Mouse (Mus musculus): ENCODE results near the gene Ssbp4. TPM values are rescaled to one million over a fixed set of nuclear protein-coding genes. Genes with fewer than 3 reads are reported as not detected.

The Ssbp4 gene
- polyA plus RNA-seq, 2 experiments, result 36.3 to 49.5 TPM

GRCm38 (mm10) chr8:70634066-70634465 is 25.4 kb upstream of the Ssbp4 start:
- H3K27ac ChIP-seq, result no peak overlapping the region
- no peaks in the 10 kb centered on the region for H3K9me3 ChIP-seq (ENCODE audit: control insufficient read depth, low read length)
- H3K4me1 ChIP-seq (replicated peaks; ENCODE audit: control insufficient read depth in 2 of 2, insufficient read depth in 2 of 2, low read length in 1 of 2), result peaks cover 26 to 46% of the 10 kb centered on the region in 2 experiments
- DNase-seq (ENCODE audit: low read depth in 3 of 3, low spot score in 3 of 3) (no peak), ATAC-seq (ENCODE audit: insufficient read depth) (no peak)
- H3K4me3 ChIP-seq (ENCODE audit: insufficient read depth in 1 of 2, low read depth in 2 of 2, low read length in 2 of 2), result no peak overlapping the region
- H3K4me2 ChIP-seq (ENCODE audit: low read depth), result no peak overlapping the region
- TF ChIP-seq EP300 (IDR thresholded peaks at IDR 0.05; ENCODE audit: low read depth) (no peak), CTCF (IDR thresholded peaks at IDR 0.05; ENCODE audit: low read depth) (no peak)
- no peaks in the 10 kb centered on the region for H3K36me3 ChIP-seq (replicated peaks; ENCODE audit: control insufficient read depth, insufficient read depth, low read depth)
- WGBS (ENCODE audit: insufficient replicate concordance), result 47% methylated on average over 6 of the region's 6 CpGs
- H3K9ac ChIP-seq (replicated peaks), result no peak overlapping the region
- H3K27me3 ChIP-seq (ENCODE audit: control insufficient read depth, insufficient read depth, low read length), result peaks cover 8% of the 10 kb centered on the region

DNA sequence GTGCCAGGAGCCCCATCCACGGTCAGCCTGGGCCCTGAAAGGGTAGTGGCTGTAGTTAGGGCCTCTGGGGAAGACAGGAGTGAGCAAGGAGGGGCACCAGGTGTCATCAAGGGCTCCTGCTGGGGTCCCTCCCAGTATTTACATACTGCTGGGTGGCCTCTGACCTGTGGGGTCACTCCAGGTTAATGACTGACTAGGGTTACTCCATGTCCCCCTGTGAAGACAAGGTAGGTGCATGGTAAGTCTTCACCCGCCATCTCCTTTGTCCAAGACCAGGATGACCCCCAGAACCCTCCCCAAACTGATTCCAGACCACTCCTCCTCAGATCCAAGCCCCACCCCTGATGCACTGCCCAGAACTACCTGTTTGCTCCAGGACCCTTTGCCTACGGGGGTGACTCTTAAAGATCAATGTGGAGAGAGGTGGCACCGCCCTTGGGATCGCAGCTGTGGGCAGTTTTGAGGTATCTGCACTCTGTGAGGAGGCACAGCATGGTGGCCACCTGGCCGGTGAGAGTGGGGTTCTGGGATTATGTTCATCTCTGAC is 23.7 kb upstream of the Ssbp4 start, which contains the start of gene Gdf15:
Gdf15 (minus strand) TSS at position 111 of the 547 bp plus-strand sequence.
- 59% methylated on average over 6 of the region's 6 CpGs for WGBS (ENCODE audit: insufficient replicate concordance)
- peak within 1 kb of the TSS; percentile 39 to 71 for H3K4me3 ChIP-seq (ENCODE audit: insufficient read depth in 1 of 2, low read depth in 2 of 2, low read length in 2 of 2)

DNA sequence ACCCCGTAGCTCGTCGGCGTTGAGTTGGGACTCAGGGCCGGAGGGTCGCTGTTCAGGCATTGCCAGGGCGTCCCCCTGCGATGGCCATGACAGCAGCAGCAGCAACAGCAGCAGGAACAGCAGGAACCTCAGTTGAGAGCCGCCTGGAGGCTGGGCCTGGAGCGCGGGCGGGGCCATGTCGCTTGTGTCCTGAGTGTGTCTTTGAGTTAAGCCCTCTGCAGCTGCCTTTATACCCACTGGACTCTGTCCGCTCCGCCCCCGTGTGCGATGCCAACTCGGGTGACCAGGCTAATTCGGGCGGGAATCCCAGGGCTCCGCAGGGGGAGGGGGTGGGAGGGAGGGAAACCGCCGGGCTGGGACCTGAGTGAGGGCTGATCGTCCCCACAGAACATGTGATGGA is 22.8 kb upstream of the Ssbp4 start:
- H3K4me2 ChIP-seq (ENCODE audit: low read depth), result peak overlapping the region; percentile 81
- H3K4me1 ChIP-seq (replicated peaks; ENCODE audit: control insufficient read depth in 2 of 2, insufficient read depth in 2 of 2, low read length in 1 of 2), result peaks cover 20 to 33% of the 10 kb centered on the region in 2 experiments
- TF ChIP-seq EP300 (IDR thresholded peaks at IDR 0.05; ENCODE audit: low read depth) (no peak), CTCF (IDR thresholded peaks at IDR 0.05; ENCODE audit: low read depth) (0 out of 2 replicates have a peak, but pooled peaks have one; percentile 17)
- DNase-seq (ENCODE audit: low read depth in 3 of 3, low spot score in 3 of 3) (no peak), ATAC-seq (ENCODE audit: insufficient read depth) (no peak)
- 11% methylated on average over 24 of the region's 24 CpGs for WGBS (ENCODE audit: insufficient replicate concordance)
- H3K27ac ChIP-seq, result peak overlapping the region; percentile 44; the same call in 1 of the 2 replicates
- H3K4me3 ChIP-seq (ENCODE audit: insufficient read depth in 1 of 2, low read depth in 2 of 2, low read length in 2 of 2), result peak overlapping the region; percentile 39 to 71
- H3K9me3 ChIP-seq (ENCODE audit: control insufficient read depth, low read length), result no peaks in the 10 kb centered on the region
- H3K27me3 ChIP-seq (ENCODE audit: control insufficient read depth, insufficient read depth, low read length), result peaks cover 8% of the 10 kb centered on the region
- H3K9ac ChIP-seq (replicated peaks), result peak overlapping the region; percentile 54; the same call in 1 of the 2 replicates
- no peaks in the 10 kb centered on the region for H3K36me3 ChIP-seq (replicated peaks; ENCODE audit: control insufficient read depth, insufficient read depth, low read depth)

More for the DNA sequence above, 23.7 kb upstream of the Ssbp4 start, which contains the start of gene Gdf15:
- no peak for ATAC-seq (ENCODE audit: insufficient read depth)
- peak within 1 kb of the TSS; percentile 54; the same call in 1 of the 2 replicates for H3K9ac ChIP-seq (replicated peaks)
- H3K27me3 ChIP-seq (ENCODE audit: control insufficient read depth, insufficient read depth, low read length), result peaks cover 8% of the 10 kb centered on the region
- no peaks in the 10 kb centered on the region for H3K36me3 ChIP-seq (replicated peaks; ENCODE audit: control insufficient read depth, insufficient read depth, low read depth)
- DNase-seq (ENCODE audit: low read depth in 3 of 3, low spot score in 3 of 3), result no peak
- peak within 1 kb of the TSS; percentile 81 for H3K4me2 ChIP-seq (ENCODE audit: low read depth)
- H3K27ac ChIP-seq, result peak within 1 kb of the TSS; percentile 44; the same call in 1 of the 2 replicates
- H3K4me1 ChIP-seq (replicated peaks; ENCODE audit: control insufficient read depth in 2 of 2, insufficient read depth in 2 of 2, low read length in 1 of 2), result peaks cover 22 to 40% of the 10 kb centered on the region in 2 experiments
- no peak for TF ChIP-seq CTCF (IDR thresholded peaks at IDR 0.05; ENCODE audit: low read depth)
- TF ChIP-seq EP300 (IDR thresholded peaks at IDR 0.05; ENCODE audit: low read depth), result no peak
- no peaks in the 10 kb centered on the region for H3K9me3 ChIP-seq (ENCODE audit: control insufficient read depth, low read length)

GRCm38 (mm10) chr8:70630532-70631381 is 22.1 kb upstream of the Ssbp4 start:
- TF ChIP-seq CTCF (IDR thresholded peaks at IDR 0.05; ENCODE audit: low read depth) (no peak), EP300 (IDR thresholded peaks at IDR 0.05; ENCODE audit: low read depth) (no peak)
- 10% methylated on average over 22 of the region's 22 CpGs for WGBS (ENCODE audit: insufficient replicate concordance)
- H3K27me3 ChIP-seq (ENCODE audit: control insufficient read depth, insufficient read depth, low read length), result peaks cover 8% of the 10 kb centered on the region
- H3K9me3 ChIP-seq (ENCODE audit: control insufficient read depth, low read length), result no peaks in the 10 kb centered on the region
- peak overlapping the region; percentile 81 for H3K4me2 ChIP-seq (ENCODE audit: low read depth)
- peaks cover 20 to 29% of the 10 kb centered on the region in 2 experiments for H3K4me1 ChIP-seq (replicated peaks; ENCODE audit: control insufficient read depth in 2 of 2, insufficient read depth in 2 of 2, low read length in 1 of 2)
- peak; percentile 50 for ATAC-seq (ENCODE audit: insufficient read depth)
- H3K36me3 ChIP-seq (replicated peaks; ENCODE audit: control insufficient read depth, insufficient read depth, low read depth), result no peaks in the 10 kb centered on the region
- DNase-seq (ENCODE audit: low read depth in 3 of 3, low spot score in 3 of 3), result no peak
- peak overlapping the region; percentile 39 to 71 for H3K4me3 ChIP-seq (ENCODE audit: insufficient read depth in 1 of 2, low read depth in 2 of 2, low read length in 2 of 2)
- H3K27ac ChIP-seq, result peak overlapping the region; percentile 44; the same call in 1 of the 2 replicates
- peak overlapping the region; percentile 54 for H3K9ac ChIP-seq (replicated peaks)
